ENCODE assay signal across 1 mouse cellular context in the genomic region with DNA sequence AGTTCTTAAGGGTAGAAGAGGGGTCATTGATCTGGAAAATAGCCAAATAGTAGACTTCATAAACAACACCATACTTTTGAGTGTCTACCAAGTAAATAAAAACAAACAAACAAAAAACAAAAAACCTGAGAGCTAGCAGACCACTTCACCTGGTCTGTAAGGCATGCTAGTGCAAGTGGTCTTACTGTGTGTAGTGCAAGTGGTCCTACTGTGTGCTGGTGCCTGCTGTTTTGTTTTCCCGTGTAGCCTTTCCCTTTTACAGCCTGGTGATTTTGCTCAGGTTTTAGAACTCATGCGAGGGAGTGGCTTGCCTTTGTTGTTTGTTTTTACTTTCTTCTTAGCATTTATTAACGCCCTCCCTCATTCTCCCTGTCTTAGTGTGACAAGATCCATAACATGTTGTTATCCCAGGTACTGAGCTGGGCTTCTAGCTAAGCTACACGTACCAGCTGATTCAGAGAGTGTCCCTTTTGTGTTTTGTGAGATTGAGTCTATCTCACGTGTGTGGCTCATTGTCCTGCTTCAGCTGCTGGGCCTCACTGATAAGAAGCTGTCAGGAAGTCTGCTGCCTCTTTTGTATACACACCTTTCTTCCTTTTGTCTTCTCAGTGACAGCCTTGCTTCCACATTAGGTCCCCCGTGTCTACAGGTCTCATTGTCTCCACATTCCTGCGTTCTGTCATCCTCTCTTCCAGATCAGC.
TF ChIP-seq lines count a peak whose summit lies in the region.

No protein-coding gene starts in this region.

TF ChIP-seq in CH12.LX, 34 proteins besides CTCF, POLR2A, EP300 and RAD21 (continued from another document):
- TF ChIP-seq BHLHE40 (IDR thresholded peaks at IDR 0.05; ENCODE audit: low read depth, low read length) (no peak), ZKSCAN1 (IDR thresholded peaks at IDR 0.05; ENCODE audit: borderline replicate concordance, low read depth, low read length) (peak; percentile 90), MEF2A (IDR thresholded peaks at IDR 0.05; ENCODE audit: borderline replicate concordance, low read depth, low read length) (no peak), POLR2AphosphoS2 (IDR thresholded peaks at IDR 0.05; ENCODE audit: low read depth, low read length) (no peak), MXI1 (IDR thresholded peaks at IDR 0.05; ENCODE audit: low read depth, low read length) (no peak), JUND (conservative IDR thresholded peaks at IDR 0.05; ENCODE audit: low read depth, low read length) (no peak)
